Mouse (Mus musculus) cerebellum, adult 2 months (tissue): ENCODE data around the gene Fam78a. TPM values are rescaled to one million over a fixed set of nuclear protein-coding genes. Genes with fewer than 3 reads are reported as not detected.
A peak's percentile ranks its signal among the peaks of the same experiment; 100 is the strongest.

Source experiments
- DNase-seq, 2 experiments: peaks; one replicate each; pipeline ENCODE4 v3.0.0; 2021
- H3K27ac ChIP-seq: fragments of 200-500 bp; 2 replicates; pipeline ENCODE4 v1.5.1; 2012; ENCODE audit warnings: low read length, control low read depth, inconsistent platforms; ENCODE audit not compliant: insufficient read depth
- H3K27me3 ChIP-seq: fragments of 200-500 bp; 2 replicates; pipeline ENCODE4 v1.6.1; 2012; ENCODE audit warnings: inconsistent platforms, mild to moderate bottlenecking, low read length, moderate library complexity; ENCODE audit not compliant: control insufficient read depth, insufficient read depth
- H3K4me1 ChIP-seq: fragments of 200-500 bp; 2 replicates; pipeline ENCODE4 v1.6.1; 2011; ENCODE audit warnings: low read length; ENCODE audit not compliant: control insufficient read depth, insufficient read depth
- H3K4me3 ChIP-seq: fragments of 200-500 bp; replicated peaks from 2 replicates; pipeline ENCODE3; 2011; ENCODE audit warnings: mild to moderate bottlenecking, low read depth, low read length, control low read depth; ENCODE audit not compliant: insufficient read depth
- CTCF ChIP-seq: fragments of 200-500 bp; IDR thresholded peaks from 2 replicates; pipeline ENCODE4 v1.5.1; 2011; ENCODE audit warnings: low read depth, mild to moderate bottlenecking, control low read depth, low read length, moderate library complexity, borderline replicate concordance; ENCODE audit not compliant: insufficient read depth
- POLR2A ChIP-seq: fragments of 200-500 bp; IDR thresholded peaks from 2 replicates; pipeline ENCODE4 v1.6.1; 2011; ENCODE audit warnings: low read length, control low read depth, borderline replicate concordance; ENCODE audit not compliant: insufficient read depth
- whole genome bisulfite sequencing: fragments of 180-500 bp; shearing (Covaris S2); methylation state at CpG from one replicate; pipeline ENCODE4 v1.1.7; 2018; 5-methylcytosine and 5-hydroxymethylcytosine counted together
- polyA plus RNA-seq: library from polyadenylated mRNA; depleted of rRNA; stranded (reverse); fragments of >200 nt; gene quantifications from 2 replicates; pipeline ENCODE4 v1.2.3, GENCODE M21; 2012

Fam78a gene
- polyA plus RNA-seq, 1 experiment, result 4.2 TPM

- peak overlapping the region; percentile 32; the same call in 1 of the 2 replicates for H3K27ac ChIP-seq
- 6% methylated on average over 8 of the region's 8 CpGs for WGBS
- TF ChIP-seq POLR2A (no peak), CTCF (no peak)
- peaks cover 8% of the 10 kb centered on the region; the same call in 1 of the 2 replicates for H3K4me1 ChIP-seq
- H3K4me3 ChIP-seq, result no peak overlapping the region
- peak; percentile 57 to 85 for DNase-seq
- no peaks in the 10 kb centered on the region for H3K27me3 ChIP-seq
These were observed 46.0 kb downstream of the Fam78a start for GRCm38 (mm10) chr2:32038661-32039081.

GRCm38 (mm10) chr2:32037279-32037858, 47.3 kb downstream of the Fam78a start:
- H3K27ac ChIP-seq, result no peak overlapping the region
- 74% methylated on average over 6 of the region's 6 CpGs for WGBS
- no peaks in the 10 kb centered on the region for H3K27me3 ChIP-seq
- H3K4me1 ChIP-seq, result peaks cover 8% of the 10 kb centered on the region; the same call in 1 of the 2 replicates
- H3K4me3 ChIP-seq, result no peak overlapping the region
- no peak for TF ChIP-seq CTCF
- TF ChIP-seq POLR2A, result no peak
- DNase-seq, result no peak

- H3K27ac ChIP-seq, result no peak overlapping the region
- DNase-seq, result no peak
- no peaks in the 10 kb centered on the region for H3K27me3 ChIP-seq
- peaks cover 20% of the 10 kb centered on the region for H3K4me1 ChIP-seq
- no peak overlapping the region for H3K4me3 ChIP-seq
- WGBS, result 52% methylated on average over 6 of the region's 6 CpGs
- TF ChIP-seq POLR2A (no peak), CTCF (no peak)
These were observed 50.5 kb downstream of the Fam78a start for GRCm38 (mm10) chr2:32034206-32034605.

- DNase-seq, result peak; percentile 32
- no peak for TF ChIP-seq POLR2A
- 25% methylated on average over 6 of the region's 6 CpGs for WGBS
- peaks cover 13% of the 10 kb centered on the region for H3K4me1 ChIP-seq
- no peak overlapping the region for H3K4me3 ChIP-seq
- no peaks in the 10 kb centered on the region for H3K27me3 ChIP-seq
- no peak overlapping the region for H3K27ac ChIP-seq
These were observed 51.2 kb downstream of the Fam78a start for GRCm38 (mm10) chr2:32033436-32033835.

- WGBS, result 20% methylated on average over 3 of the region's 3 CpGs
- Histone ChIP-seq H3K4me1 (peaks cover 16% of the 10 kb centered on the region), H3K27me3 (no peaks in the 10 kb centered on the region), H3K27ac (peak overlapping the region; percentile 47; the same call in 1 of the 2 replicates), H3K4me3 (no peak overlapping the region)
- peak; percentile 55 to 61 for DNase-seq
- TF ChIP-seq POLR2A (no peak), CTCF (no peak)
These were observed 55.0 kb downstream of the Fam78a start for GRCm38 (mm10) chr2:32029636-32030035.

GRCm38 (mm10) chr2:32024372-32024771, 60.3 kb downstream of the Fam78a start:
- TF ChIP-seq POLR2A, result no peak
- TF ChIP-seq CTCF, result no peak
- Histone ChIP-seq H3K27me3 (no peaks in the 10 kb centered on the region), H3K27ac (no peak overlapping the region), H3K4me1 (peaks cover 4% of the 10 kb centered on the region; the same call in 1 of the 2 replicates), H3K4me3 (no peak overlapping the region)
- WGBS, result 80% methylated on average over 4 of the region's 4 CpGs
- DNase-seq, result no peak

GRCm38 (mm10) chr2:32020229-32020628, 64.4 kb downstream of the Fam78a start:
- DNase-seq, result no peak
- no peaks in the 10 kb centered on the region for H3K4me1 ChIP-seq
- H3K27me3 ChIP-seq, result no peaks in the 10 kb centered on the region
- H3K4me3 ChIP-seq, result no peak overlapping the region
- 86% methylated on average over 5 of the region's 5 CpGs for WGBS
- H3K27ac ChIP-seq, result no peak overlapping the region
- TF ChIP-seq CTCF (no peak), POLR2A (no peak)

GRCm38 (mm10) chr2:32019704-32020103, 65.0 kb downstream of the Fam78a start:
- Histone ChIP-seq H3K27ac (no peak overlapping the region), H3K4me3 (no peak overlapping the region), H3K4me1 (no peaks in the 10 kb centered on the region), H3K27me3 (no peaks in the 10 kb centered on the region)
- WGBS, result 31% methylated on average over 4 of the region's 4 CpGs
- TF ChIP-seq POLR2A, result no peak
- TF ChIP-seq CTCF, result no peak
- DNase-seq, result no peak

- TF ChIP-seq POLR2A (no peak), CTCF (no peak)
- Histone ChIP-seq H3K27me3 (no peaks in the 10 kb centered on the region), H3K4me1 (no peaks in the 10 kb centered on the region), H3K27ac (no peak overlapping the region), H3K4me3 (no peak overlapping the region)
- WGBS, result 89% methylated on average over 11 of the region's 11 CpGs
- DNase-seq, result no peak
These were observed 75.9 kb downstream of the Fam78a start for GRCm38 (mm10) chr2:32008716-32009115.
